Mouse (Mus musculus) urinary bladder, postnatal 36 days (tissue): ENCODE data around the gene Rabl6.

Source experiments
- DNase-seq, 2 experiments: peaks; one replicate each; pipeline ENCODE4 v3.0.0; 2022; ENCODE audit warnings: low spot score in 2 of 2, mixed read lengths in 1 of 2

Gene Rabl6

DNA sequence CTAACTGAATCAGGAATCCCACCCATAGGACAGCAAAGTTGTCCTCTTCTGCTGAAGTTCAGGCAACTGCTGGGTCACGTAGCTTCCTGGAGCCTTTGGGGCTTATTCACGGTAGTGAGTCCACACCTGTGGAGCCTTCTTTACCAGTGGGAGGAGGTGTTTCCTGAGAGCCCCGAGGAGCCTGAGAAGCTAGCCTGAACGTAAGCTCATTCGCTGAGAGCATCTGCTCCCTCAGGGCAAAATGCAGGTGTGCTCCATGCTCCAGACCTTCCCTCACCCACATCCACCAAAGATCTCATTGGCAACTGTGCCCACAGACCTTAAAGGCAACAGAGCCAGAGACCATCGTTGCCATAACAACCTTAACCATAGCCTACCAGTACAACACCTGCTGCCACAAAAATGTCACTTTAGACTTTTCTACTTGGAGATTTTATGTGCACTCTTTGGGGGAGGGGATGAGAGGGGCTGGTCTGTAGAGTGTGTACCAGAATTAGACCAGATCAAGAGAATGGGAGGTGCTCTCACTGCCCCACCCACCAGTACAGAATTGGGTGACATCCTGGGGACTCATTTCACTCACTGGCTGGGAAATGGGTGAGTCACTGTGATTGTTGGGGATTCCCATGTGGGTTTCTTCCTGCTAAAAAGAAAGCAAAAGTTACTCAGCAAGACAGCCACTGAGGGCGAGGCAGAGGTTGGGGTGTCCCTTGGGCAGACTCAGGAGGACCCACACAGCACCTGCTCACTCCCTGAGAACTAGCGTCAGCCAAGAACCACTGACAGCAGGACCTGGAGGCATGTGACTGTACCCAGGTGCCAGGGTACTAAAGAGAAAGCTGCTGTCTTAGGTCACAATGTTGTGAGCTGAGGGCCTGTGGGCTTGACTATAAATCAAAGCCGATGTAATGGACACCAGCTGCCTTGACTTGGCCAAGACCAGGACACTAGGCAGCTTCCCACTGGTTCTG, 59.0 kb downstream of the Rabl6 start:
- no peak for DNase-seq

DNA sequence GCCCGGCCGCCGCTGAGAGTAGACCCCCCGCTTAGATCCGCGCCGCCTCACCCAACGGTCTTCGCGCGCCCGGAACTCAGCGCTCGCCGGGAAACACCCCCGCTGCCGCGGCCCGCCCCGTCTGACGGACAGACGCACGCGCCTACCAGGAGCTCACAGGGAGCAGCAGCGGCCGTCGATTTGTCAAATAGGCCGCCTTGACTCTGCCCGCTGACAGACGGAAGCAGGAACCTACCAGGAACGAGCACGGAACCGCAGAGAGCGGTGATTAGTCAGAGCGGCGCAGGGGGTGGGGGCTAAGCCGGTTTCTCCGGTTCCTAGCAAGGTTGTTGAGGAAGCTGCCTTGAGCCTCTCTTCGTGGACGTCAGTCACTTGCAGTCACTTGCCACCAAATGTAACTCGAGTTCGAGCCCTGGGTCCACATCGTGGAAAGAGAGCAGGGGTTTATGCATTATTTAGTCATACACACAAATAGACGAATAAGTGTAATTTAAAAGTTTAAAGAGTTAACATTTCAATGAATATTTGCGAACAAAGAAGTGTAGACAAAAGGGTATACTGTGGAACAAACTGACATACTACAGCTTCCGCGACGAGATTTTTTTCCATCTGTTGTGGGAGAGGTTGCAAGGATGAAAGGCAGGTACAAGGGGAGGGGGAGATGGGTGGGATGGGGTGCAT, 61.4 kb downstream of the Rabl6 start, which contains the start of gene Traf2:
Gene Traf2 (minus strand): TSS at position 130 of the 681 bp plus-strand sequence.
- peak; percentile 99 for DNase-seq

GRCm38 (mm10) chr2:25545996-25546810, 62.1 kb downstream of the Rabl6 start:
- DNase-seq = no peak

DNA sequence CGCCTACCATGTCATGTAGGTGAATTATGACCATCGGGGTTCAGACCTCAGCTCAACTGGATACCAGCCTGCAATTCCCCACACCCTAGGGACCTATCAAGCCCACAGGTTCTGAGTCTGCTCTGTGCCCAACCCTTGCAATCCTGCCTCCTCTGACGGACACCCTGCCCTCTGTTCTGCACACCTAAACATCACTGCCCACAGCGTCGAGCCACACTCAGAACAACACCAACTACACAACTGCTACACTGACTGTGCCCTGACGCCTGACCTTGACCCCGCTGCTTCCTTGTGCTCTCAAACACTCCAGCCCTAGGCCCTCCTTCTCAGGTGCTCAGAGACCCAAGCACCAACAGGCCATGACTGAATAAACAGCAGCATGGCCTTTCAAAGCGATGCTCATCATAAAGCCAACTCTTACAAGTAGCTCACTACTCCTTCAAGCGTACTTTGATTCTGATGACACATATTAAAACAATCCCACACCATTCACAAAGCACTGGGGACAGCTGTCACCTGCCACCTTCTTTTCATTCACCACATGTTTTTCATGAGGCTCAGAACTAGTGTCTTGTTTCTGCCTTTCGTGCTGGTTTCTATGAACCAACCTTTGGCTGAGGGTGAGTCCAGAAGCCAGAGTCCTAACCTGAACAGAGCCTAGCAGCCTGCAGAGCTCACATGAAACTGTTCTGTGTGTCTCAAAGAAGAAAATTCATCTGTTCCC, 66.5 kb downstream of the Rabl6 start:
- DNase-seq = no peak

GRCm38 (mm10) chr2:25540541-25540948, 67.8 kb downstream of the Rabl6 start:
- no peak for DNase-seq

- no peak for DNase-seq
Measured at GRCm38 (mm10) chr2:25536531-25536930, 71.8 kb downstream of the Rabl6 start.

- no peak for DNase-seq
Measured at GRCm38 (mm10) chr2:25534866-25535182, 73.5 kb downstream of the Rabl6 start.

DNA sequence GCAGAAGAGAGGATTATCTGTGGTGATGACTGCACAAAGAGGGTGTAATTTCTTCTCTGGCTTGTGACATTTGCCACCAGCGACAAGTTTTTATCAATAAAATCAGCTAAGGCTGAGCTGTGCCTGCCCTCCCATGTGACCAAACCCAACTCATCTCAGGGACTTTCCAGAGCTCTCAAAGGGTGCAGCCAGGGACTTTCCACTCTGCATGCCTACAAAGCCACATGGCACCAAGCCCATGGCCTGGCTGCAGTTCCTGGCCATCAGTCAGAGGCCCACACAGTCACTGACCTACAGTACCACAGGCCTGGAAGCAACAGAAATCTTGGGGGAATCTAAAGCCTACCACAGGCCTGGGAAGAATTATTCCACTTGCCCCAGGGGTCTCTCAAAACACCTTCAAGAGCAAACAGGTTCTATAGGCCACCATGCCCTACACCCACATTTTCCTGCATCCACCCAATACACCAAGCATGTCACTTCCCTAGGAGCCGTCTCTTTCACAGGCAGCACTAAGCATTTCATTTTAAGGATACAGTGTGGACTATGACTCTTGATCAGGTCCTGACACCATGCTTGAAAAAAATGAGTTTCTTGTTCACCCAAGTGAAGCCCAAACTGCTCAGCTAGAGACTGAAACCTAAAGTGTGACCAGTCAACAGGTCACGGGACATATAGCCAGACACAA, 74.0 kb downstream of the Rabl6 start:
- DNase-seq = peak; percentile 26 to 75

GRCm38 (mm10) chr2:25533707-25534106, 74.6 kb downstream of the Rabl6 start:
- DNase-seq = no peak
